Mouse (Mus musculus) layer of hippocampus, adult 6 months (tissue): ENCODE data around the gene Thap2. TPM values are rescaled to one million over a fixed set of nuclear protein-coding genes. Genes with fewer than 3 reads are reported as not detected.

Experiments
- long read RNA-seq, 2 experiments: library from polyadenylated mRNA; unstranded; transcript quantifications; one replicate each; pipeline ENCODE4 v2.0.0; 2019 to 2020
- polyA plus RNA-seq: library from polyadenylated mRNA; unstranded; fragments of <200 nt; fragmentation: Nextera tagmentation; gene quantifications from 2 replicates; pipeline ENCODE4 v1.2.3, GENCODE M21; 2021

Thap2 gene
- 7.5 and 9.5 TPM in 2 replicates for polyA plus RNA-seq
- long read RNA-seq, experiment 1, full-length matches to known transcripts: 11 of 17 reads
- long read RNA-seq, experiment 1, partial matches to known transcripts: 0 of 17 reads
- long read RNA-seq, experiment 1, other reads (novel, unspliced or antisense): 6 of 17 reads
- long read RNA-seq, experiment 2, full-length matches to known transcripts: 14 of 18 reads
- long read RNA-seq, experiment 2, partial matches to known transcripts: 0 of 18 reads
- long read RNA-seq, experiment 2, other reads (novel, unspliced or antisense): 4 of 18 reads

GRCm38 (mm10) chr10:115384221-115385017 lies at the start of gene Thap2, which contains the start of gene Zfc3h1:
TSS of gene Thap2 (minus strand) at chr10:115384443.
TSS of gene Zfc3h1 (plus strand) at chr10:115384959.

DNA sequence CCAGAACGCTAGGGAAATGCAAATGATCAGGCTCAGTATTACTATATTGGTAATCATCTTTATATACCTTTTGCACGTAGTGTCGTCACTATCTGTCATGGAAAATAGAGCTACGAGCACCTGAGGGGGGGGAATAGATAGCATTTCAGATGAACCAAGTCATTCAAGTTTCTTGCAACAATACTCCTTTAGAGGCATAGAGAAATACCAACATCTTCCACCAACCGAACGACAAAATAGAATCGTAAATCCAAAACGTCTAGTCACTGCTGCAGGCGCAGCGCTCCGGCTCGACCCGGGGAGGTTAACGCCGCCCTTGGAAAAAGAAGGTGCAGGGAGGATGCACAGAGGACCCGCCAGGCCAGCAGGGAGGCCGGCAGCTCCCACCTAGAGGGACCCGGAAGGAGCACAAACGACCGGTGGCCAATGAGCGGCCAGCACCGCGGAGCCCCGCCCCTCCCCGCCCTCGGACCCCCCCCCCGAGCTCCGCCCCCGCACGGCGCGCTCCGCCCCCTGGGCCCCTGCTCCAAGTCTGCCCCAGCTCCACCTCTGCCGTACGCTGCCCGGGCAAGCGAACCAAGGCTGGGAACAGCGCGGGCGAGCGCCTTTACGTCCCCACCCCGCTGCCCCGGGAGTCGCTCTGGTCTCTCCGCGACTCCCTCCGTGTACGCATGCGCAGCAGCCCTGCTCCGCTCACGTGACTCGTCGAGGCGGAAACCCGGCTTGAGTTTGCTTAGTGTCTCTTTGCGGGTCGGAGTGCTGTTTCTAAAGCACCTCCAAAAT lies 22.2 kb downstream of the Thap2 start, which contains the start of gene Tmem19:
TSS of gene Tmem19 (minus strand) at position 662 of the 783 bp plus-strand sequence.

Other genes starting within 250 kb of the Thap2 start
- 0.83 and 1.1 TPM in 2 replicates for gene Tph2, start 199.4 kb downstream of the Thap2 start, polyA plus RNA-seq
- 25.7 and 27.5 TPM in 2 replicates for gene Tbc1d15, start 133.0 kb downstream of the Thap2 start, polyA plus RNA-seq
- 7.6 and 8.6 TPM in 2 replicates for gene Rab21, start 68.8 kb downstream of the Thap2 start, polyA plus RNA-seq
- gene Tmem19, start 21.9 kb downstream of the Thap2 start, polyA plus RNA-seq: 39.9 and 46.5 TPM in 2 replicates
- 2.3 and 2.7 TPM in 2 replicates for gene Zfc3h1, start 516 bp upstream of the Thap2 start, polyA plus RNA-seq
- gene A930009A15Rik, start 185.5 kb upstream of the Thap2 start, polyA plus RNA-seq: 0.34 and 0.43 TPM in 2 replicates
- 1.4 and 1.6 TPM in 2 replicates for gene Lgr5, start 203.3 kb upstream of the Thap2 start, polyA plus RNA-seq